Mouse (Mus musculus): ENCODE data around the gene Arl11.
"Not testable (repeated sequence)": the region's sequence is repeated elsewhere in the genome, so short reads cannot be mapped to it uniquely, and the experiment has no call there.

The Arl11 gene

DNA sequence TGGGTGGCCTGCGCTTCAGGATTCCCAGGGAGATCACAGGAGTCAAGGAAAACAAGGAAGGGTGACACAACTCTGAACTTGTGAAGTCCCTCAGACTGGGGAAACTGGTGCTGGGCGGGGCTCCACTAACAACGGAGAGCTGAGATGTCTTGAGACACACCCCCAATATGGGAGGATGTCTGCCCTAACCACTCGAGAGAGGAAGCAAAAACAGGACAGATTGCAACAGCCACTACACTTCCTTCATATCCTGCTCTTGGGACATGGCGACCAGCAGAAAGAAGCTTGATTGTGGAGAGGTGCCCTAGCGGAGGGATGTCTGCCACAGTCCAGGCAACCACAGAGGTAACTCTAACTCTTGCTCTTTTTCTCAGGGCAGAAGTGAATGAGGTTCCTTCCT, at the start of gene Arl11:
Gene Arl11, plus strand, starts transcription at position 161 of the 400 bp plus-strand sequence.
- DNase-seq (ENCODE audit: extremely low read depth, insufficient read length, low spot score): no peak

DNA sequence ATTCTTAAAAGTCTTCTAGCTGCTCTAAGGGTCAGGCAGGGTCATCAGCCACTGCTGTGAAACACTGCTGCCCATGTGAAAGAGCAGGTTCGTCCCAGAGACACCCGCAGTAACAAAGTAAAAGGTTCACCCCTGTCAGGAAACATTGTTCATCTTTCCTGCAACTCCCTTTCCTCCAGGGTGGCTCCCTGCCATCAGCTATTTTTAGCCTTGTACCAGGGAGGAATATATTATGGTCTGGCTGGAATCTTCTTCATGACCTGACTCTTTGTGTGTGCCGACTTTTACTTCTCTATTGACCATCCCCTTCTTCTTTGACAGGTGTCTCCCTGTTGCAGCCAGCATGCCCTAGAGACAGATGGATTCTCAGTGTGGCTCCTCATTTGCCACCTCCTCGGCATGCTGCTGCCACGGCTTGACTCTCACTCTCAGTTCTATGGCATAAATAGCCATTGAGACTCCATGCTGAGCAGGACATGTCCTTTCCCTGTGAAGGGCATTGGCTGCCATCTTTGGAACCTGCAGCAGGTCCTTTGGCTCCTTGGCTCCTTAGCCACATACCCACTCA, 41.6 kb upstream of the Arl11 start:
- no peak for DNase-seq (ENCODE audit: extremely low read depth, insufficient read length, low spot score)

DNA sequence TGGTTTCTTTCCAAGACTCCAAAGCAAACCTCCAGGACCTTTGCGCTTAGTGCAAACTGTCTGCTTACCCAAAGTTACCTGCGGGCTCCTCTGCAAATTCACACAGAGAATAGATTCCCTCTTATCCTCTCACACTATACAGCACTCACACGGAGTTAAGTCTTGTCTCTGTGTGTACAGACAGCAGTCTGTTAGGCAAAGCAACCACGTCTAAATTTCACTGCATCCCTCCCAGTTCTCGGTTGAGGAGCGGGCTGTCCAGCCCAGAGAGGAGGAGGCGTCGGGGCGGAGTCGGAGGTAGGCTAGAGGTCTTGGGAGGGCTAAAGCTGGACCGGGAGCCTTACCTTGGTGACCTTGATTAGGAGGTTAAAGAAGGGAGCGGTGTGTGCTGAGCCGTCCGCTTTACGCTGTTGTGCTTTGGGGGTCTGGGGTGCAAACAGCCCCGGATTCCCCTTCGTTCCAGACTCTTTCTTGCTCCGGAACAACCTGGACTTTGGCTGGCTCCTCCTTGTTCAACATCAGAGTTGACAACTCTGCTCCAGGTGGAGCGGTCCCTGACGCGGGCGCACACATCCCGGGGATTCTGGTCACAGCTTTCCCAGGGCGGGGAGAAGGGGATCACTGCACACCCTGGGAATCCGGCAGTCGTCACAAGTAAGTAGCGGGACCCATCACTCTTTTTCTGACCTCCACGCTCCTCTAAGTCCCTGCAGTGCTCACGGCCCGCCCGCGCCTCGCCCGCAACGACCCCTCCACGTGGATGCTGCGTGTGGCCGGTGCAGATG, 34.9 kb upstream of the Arl11 start:
- no peak for DNase-seq (ENCODE audit: extremely low read depth, insufficient read length, low spot score)

DNA sequence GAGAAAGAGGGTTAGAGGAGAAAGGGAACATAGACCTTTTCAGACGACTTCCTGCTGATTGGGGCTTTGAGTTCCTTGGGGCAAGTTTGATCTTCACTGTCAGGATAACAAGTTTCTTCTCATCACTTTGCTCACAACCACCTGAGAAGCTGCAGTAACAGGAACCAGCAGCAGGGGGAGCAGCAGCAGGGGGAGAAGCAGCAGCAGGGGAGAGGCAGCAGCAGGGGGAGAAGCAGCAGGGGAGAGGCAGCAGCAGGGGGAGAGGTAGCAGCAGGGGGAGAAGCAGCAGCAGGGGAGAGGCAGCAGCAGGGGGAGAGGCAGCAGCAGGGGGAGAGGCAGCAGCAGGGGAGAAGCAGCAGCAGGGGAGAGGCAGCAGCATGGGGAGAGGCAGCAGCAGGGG, 32.3 kb upstream of the Arl11 start:
- DNase-seq (ENCODE audit: extremely low read depth, insufficient read length, low spot score): no peak

DNA sequence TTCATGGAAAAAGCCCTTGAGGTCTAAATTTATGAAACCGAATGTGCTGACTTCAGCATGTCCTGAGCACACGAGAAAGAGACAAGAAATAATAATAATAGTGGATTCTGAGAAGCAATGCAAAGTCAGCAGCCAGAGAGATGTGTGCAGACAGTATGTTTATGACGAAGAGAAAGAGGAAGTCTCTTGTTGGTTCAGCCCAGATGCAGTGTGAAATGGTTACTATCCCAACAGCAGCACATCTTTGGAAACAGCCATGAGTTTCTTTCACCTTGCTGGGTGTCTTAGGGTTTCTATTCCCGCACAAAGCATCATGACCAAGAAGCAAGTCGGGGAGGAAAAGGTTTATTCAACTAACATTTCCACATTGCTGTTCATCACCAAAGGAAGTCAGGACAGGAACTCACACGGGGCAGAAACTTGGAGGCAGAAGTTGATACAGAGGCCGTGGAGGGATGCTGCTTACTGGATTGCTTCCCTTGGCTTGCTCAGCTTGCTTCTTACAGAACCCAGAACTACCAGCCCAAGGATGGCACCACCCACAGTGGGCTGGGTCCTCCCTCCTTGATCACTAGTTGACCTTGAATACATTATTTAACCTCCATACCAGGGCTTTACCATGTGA, 30.8 kb upstream of the Arl11 start:
- no peak for DNase-seq (ENCODE audit: extremely low read depth, insufficient read length, low spot score)

DNA sequence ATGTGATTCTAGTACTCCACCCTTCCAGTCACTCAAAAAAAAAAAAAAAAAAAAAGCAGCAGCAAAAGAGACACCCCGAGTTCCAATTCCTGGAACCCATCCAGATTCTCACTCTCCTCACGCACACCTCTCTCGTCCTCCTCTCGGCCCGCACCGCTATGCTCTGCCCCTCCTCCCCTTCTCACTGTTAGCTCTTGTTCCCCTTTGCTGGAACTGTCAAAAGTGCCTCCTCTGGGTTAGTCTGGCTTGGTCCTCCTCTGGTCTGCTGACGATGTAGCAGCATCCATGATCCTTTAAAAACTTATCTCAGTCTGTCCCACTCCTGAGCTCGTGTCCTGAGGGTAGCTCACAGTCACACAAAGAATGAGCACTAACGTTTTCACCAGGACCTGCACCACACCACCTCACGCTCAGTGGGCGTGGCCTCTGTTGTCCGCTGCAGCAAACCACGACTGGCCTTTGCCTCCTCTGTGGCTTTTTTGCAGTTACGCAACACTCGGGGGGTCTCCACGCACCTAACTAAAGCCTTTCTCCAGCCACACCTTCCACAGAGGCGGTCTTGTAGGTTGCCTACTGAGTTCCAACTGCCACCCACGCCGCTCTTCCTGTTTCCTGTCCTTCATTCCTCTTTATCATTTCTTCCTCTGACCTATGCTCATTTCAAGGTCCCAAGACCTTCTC, 20.8 kb upstream of the Arl11 start:
- DNase-seq (ENCODE audit: extremely low read depth, insufficient read length, low spot score): no peak

DNA sequence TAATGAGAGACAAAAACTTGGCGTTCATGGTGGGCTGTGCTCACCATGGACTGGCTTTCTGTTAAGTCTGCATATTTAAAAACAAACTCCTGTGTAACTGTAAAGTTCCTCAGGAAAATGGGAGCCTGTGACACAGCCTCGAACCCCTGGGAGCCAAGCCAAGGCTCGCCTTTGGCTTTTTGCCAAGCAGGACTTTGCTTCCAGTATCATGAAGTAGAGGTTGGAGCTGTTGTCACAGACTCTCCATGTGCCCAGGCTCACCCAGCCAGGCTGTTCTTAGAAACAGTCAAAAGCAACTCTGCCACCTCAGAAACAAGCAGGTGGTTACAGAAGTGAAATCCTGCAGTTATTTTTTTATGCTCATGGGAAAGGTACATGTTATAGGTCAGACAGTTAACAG, 18.9 kb upstream of the Arl11 start:
- DNase-seq (ENCODE audit: extremely low read depth, insufficient read length, low spot score): no peak

DNA sequence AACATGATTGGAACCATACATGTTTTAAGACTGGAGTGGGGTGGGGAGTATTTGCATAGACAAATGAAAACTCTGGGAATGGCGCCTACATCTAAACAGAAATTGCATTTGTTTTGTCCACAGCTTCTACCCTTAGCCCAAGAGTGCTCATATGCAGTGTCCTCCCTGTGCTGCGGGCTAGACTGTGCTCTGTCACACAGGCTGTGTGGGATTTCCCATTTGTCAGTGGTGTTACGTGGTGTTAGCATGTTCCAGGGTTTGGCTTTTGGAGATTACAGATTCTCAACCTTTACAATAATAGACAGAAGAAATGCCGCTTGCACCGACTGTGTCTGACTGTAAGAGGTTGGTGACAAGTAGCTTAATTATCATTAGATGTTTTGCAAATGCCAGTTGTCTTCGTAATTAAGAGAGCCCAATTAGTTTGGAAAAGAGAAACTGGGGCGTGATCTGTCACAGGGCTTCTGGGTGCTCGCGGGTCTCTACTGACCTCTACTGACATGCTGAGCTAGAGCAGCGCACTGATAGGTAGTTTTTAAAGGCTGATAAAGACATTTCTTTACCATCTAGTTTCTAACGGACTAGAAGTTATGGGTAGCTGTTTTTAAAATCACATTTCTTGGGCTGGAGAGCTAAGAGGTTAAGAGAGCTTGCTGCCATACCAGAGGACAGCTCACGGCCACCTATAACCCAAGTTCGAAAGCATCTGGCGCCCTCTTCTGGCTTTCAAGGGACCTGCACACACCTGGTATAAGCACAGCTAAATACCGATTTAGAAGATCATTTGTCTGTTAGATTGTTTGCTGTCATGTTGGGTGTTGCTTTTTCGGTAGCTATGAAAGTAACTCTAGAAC, 15.4 kb upstream of the Arl11 start:
- no peak for DNase-seq (ENCODE audit: extremely low read depth, insufficient read length, low spot score)

DNA sequence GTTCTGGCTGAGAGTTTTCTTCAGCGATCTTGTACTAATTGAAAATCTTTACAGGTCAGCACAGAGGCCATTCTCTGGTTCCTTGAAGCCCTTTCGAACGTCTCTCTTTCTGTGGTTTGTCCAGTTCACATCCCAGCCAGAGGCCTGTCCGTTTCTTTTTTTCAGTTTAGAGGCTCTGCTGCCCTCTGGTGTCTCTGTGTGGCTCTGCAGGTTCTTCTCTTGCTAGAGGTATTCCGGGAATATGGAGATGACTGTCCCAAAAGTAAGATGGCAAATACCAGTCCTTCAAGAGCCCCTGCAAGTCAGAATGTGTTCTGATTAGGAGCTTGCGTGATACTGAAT, 14.8 kb upstream of the Arl11 start:
- no peak for DNase-seq (ENCODE audit: extremely low read depth, insufficient read length, low spot score)

DNA sequence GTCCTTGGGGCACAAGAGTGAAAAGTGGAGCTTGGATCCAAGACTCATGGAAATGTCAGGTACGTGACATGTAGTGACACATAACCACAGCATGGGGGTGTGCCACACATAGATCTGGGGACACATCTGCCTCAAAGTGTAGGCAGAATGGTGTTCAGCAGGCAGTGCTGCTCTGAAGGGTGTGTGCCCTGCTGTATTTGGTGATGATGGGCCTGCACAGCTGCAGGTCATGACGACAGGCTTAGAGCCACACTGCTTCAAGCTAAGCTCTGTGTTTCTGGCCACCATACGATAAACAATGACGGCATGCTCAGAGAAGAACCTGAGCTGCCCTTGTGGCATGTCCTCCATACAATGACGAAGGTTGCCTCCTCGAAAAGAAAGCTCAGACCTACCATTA, 9.7 kb upstream of the Arl11 start:
- DNase-seq (ENCODE audit: extremely low read depth, insufficient read length, low spot score): no peak

DNA sequence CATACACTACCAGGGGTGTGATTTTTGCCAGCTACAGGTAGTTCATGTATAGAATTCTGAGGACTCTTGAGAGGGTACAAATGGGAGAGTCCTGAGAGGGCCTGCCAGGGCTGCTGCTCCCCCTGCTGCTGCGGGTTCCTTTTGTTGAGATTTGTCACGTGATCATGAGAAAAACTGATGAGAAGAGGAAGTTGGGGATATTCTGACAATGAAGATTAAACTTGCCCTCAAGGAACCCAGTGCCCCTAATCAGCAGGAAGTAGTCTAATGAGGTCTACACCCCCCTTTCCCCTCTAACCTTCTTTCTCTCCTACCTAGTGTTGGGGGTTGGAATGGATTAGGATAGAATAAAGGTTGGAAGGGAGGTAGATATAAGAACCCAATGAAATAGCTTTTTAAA, 8.2 kb upstream of the Arl11 start:
- DNase-seq (ENCODE audit: extremely low read depth, insufficient read length, low spot score): no peak

DNA sequence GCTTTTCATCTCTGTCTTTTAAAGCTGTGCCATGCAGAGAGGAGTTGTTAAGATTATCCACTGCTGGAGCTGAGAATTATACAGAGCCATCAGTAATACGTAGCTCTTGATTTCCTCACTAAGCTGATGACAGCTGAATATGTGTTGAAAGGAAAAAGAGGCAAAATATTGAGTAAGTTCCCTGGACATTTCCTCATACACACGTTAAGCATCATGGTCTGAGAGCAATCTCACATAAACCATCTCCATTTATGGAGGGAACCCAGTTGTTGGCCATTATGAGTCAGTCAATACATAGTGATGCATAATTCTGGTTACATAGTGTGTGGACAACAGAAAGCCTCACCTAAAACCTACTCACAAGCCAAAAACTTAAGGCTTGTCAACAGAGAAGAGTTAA, 7.1 kb upstream of the Arl11 start:
- no peak for DNase-seq (ENCODE audit: extremely low read depth, insufficient read length, low spot score)

DNA sequence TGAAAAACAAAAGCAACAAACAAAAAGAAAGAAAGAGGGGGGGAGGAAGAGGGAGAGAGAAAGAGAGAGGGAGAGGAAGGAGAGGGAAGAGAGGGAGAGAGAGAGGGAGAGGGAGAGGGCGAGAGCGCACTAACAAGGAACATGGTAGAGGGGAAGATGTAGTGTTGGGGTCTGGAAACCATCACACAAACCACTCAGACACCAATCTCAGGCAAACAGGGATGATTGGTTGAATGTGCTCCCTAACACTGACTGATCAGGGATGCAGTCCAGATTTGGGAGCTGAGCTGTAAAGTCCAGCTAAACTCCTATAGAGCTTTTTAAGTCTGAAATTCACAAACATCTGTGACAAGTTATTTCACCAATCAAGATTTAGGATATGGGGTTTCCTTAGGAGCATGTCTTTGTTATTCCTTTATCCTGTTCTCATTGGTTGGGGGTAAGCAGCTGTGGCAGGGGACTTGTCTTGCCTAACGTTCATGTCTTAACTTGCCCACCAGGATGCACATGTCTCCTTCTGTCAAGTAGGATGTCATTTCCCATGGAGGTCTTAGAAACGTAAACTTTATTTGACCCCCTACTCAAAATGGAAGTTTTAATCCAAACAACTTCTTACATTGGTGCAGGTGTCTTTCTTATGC, 5.5 kb upstream of the Arl11 start:
- DNase-seq (ENCODE audit: extremely low read depth, insufficient read length, low spot score): no peak

DNA sequence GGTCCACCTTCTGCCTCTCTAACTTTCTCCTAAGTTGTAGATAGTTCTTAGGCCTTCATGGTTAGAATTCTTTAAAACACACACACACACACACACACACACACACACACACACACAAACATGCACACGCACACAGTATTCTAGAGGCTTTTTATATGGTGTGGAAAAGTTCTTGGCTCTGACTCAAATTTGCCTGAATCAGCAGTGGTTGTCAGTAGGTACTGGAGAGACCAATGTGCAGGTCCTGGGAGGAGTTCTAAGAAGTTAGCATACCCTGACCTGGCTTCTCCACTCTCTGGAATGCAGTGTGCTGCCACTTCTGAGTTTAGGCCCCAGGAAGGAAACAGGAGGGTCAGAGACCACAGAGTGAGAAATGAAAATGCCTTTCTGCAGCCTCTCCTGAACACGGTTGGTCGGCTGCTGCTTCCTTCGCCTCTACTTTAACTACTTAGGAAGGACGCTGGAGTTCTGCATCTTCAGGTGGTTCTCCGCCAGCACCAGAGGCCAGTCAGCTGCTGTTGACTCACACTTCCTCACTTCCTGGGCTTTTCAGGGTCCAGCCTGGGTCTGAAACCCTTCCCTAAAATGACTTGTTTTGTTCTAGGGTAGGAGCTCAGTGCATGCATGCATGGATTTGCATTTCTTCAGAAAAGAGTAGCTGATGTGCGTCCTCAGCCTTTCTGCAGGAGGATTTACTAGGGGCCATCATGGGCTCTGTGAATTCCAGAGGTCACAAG, 651 bp downstream of the Arl11 start:
- DNase-seq (ENCODE audit: extremely low read depth, insufficient read length, low spot score): peak; percentile 25

DNA sequence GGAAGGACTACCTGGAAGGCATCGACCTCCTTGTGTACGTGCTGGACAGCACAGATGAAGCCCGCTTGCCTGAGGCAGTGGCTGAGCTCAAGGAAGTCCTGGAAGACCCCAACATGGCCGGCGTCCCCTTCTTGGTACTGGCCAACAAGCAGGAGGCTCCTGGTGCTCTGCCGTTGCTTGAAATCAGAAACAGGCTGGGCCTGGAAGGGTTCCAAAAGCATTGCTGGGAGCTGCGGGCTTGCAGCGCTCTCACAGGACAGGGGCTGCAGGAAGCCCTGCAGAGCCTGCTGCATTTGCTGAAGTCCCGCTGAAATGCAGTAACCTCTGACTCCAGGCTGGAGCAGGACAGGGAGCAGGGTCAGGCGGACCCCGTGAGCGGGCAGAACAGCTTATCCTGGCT, 1.4 kb downstream of the Arl11 start:
- DNase-seq (ENCODE audit: extremely low read depth, insufficient read length, low spot score): no peak

DNA sequence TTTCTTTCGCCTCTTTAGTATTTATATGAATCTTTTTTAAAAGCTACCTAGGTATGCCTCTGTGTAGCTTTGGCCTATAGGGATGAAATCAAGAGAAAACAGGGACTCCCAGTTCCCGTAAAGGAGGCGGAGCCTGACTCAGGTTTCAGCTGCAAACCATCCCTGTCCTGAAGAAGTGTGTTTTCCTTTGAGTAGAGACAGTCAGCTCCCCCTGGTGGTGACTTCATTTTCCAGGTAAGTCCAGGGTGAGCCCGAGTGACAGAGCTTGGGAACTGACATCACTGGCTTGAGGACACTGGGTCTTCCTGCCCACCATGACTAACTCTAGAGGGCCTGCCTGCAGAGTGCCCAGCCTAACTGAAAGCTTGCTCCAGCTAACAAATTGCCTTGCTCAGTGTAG, 7.3 kb downstream of the Arl11 start:
- DNase-seq (ENCODE audit: extremely low read depth, insufficient read length, low spot score): peak; percentile 15

DNA sequence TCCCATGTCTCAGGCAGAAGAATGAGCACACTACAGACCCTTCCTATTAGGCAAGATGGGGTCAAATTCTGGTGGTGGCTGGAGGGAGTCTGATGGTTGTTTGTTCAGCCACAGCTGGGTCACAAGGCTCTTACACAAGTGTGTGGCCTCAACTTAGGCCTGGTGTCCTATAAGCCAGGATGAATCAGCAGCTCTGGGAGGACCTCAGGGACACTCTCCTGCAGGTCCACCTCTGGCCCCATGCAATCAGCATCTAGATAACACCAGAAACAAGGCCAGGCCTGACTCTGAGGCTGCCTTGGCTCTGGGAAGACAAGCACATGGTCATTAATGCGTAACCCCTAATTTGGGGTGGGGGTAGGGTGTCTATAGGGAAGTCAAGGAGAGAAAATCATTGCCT, 11.2 kb downstream of the Arl11 start:
- no peak for DNase-seq (ENCODE audit: extremely low read depth, insufficient read length, low spot score)

DNA sequence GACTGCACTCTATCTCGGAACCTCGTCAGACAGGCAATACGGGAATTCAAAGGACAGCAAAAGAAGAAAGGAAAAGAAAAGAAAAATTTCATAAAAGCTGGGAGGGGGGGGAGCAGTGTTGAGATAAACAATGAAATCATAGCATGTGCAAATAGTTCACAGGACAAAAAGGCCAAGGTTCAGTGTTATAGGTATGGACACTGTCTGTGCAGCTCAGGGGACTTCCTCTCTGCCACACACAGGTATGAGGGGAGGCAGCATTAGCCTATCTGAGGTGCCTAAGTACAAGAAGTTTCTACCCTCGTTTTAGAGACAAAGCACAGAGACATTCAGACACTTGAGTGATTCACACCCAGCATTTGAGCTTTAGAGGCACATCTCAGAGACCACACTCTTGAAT, 11.6 kb downstream of the Arl11 start:
- no peak for DNase-seq (ENCODE audit: extremely low read depth, insufficient read length, low spot score)

DNA sequence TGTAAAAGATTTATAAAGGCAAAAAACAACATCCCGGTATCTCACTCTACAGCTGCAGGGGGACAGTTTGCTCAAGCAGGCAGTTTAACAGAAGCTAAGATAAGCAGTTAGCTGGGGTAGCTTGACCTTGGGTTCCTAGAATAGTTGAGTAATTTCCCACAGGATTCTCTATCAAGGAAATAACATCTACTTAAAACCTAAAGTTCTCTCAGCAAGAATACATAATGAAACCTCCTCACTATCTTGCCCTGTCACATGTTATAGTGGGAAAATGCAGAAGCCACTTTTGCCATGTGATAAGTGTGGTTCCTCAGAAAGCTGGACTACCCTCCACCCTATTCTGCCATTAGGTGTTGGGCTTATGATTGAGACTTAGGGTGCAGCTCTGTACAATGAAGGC, 13.2 kb downstream of the Arl11 start:
- DNase-seq (ENCODE audit: extremely low read depth, insufficient read length, low spot score): no peak

DNA sequence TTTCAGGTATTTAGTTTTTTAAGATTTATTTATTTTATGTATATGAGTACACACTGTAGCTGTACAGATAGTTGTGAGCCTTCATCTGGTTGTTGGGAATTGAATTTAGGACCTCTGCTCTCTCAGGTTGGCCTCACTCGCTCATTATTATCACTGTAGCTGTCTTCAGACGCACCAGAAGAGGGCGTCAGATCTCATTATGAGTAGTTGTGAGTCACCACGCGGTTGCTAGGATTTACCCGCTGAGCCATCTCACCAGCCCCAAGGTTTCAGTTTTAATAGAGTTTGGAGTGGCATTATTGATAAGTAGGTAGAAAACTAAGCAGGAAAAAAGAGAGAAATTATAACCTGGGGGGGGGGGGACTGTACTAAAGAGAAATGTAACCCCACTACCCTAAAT, 17.5 kb downstream of the Arl11 start:
- DNase-seq (ENCODE audit: extremely low read depth, insufficient read length, low spot score): not testable (repeated sequence)

All from 3134 (cell line).